Mouse (Mus musculus) neural tube, embryonic 12.5 days (tissue): ENCODE data around the gene Gm10197. TPM values are rescaled to one million over a fixed set of nuclear protein-coding genes. Genes with fewer than 3 reads are reported as not detected.

Experiments used
- ATAC-seq: fragments of 200-750 bp; cut with Nextera tagmentation; 2 replicates; pipeline ENCODE4 v1.8.0; 2017; ENCODE audit warnings: low read depth, mild to moderate bottlenecking, moderate TSS enrichment, moderate library complexity; ENCODE audit not compliant: low FRiP score
- H3K27ac ChIP-seq: fragments of 300-500 bp; sonication (generic); 2 replicates; pipeline ENCODE4 v1.5.1; 2016
- H3K27me3 ChIP-seq: fragments of 300-500 bp; sonication (generic); replicated peaks from 2 replicates; pipeline ENCODE4 v1.6.1; 2016; ENCODE audit warnings: mild to moderate bottlenecking
- H3K36me3 ChIP-seq: fragments of 300-500 bp; sonication (generic); 2 replicates; pipeline ENCODE4 v1.6.1; 2016; ENCODE audit warnings: mild to moderate bottlenecking
- H3K4me1 ChIP-seq: fragments of 300-500 bp; sonication (generic); 2 replicates; pipeline ENCODE4 v1.6.1; 2016
- H3K4me2 ChIP-seq: fragments of 300-500 bp; sonication (generic); replicated peaks from 2 replicates; pipeline ENCODE4 v1.6.1; 2016; ENCODE audit warnings: mild to moderate bottlenecking
- H3K4me3 ChIP-seq: fragments of 300-500 bp; sonication (generic); 2 replicates; pipeline ENCODE4 v1.5.1; 2016
- H3K9ac ChIP-seq: fragments of 300-500 bp; sonication (generic); 2 replicates; pipeline ENCODE4 v1.6.1; 2016; ENCODE audit warnings: mild to moderate bottlenecking
- H3K9me3 ChIP-seq: fragments of 300-500 bp; sonication (generic); 2 replicates; pipeline ENCODE4 v1.6.1; 2016; ENCODE audit warnings: mild to moderate bottlenecking
- WGBS: fragments of 180-500 bp; shearing (Covaris S2); methylation state at CpG from one replicate; pipeline ENCODE4 v1.1.7; 2016; 5-methylcytosine and 5-hydroxymethylcytosine counted together
- polyA plus RNA-seq: library from polyadenylated mRNA; unstranded; fragments of >200 nt; fragmentation: Nextera tagmentation; extraction: Ambion mirVana; gene quantifications from 2 replicates; pipeline ENCODE4 v1.2.1, GENCODE M21; 2016

Gm10197 gene
- polyA plus RNA-seq, 1 experiment from 2014 or later, result not detected

DNA sequence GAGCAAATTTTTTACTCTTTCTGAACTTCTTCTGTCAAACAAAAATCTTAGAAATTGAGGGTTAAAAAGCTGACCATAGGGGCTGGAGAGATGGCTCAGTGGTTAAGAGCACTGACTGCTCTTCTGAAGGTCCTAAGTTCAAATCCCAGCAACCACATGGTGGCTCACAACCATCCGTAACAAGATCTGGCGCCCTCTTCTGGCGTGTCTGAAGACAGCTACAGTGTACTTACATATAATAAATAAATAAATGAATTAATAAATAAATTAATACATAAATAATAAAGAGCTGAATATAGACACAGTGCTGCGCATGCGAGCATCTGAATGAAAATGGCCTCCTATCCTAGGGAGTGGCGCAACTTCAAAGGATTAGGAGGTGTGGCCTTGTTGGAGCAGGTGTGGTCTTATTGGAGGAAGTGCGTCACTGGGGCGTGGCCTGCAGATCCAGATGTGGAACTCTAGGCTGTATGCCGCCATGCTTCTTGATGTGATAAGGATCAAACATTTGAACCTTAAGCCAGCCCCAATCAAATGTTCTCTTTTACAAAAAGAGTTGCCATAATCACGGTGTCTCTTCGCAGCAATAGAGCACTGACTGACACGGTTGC is 49.0 kb downstream of the Gm10197 start:
- Histone ChIP-seq H3K4me3 (no peak overlapping the region), H3K9me3 (no peaks in the 10 kb centered on the region), H3K4me2 (no peak overlapping the region), H3K27ac (no peak overlapping the region), H3K4me1 (peaks cover 45% of the 10 kb centered on the region), H3K9ac (no peak overlapping the region), H3K27me3 (no peaks in the 10 kb centered on the region), H3K36me3 (no peaks in the 10 kb centered on the region)
- no peak for ATAC-seq
- WGBS, result 93% methylated on average over 12 of the region's 12 CpGs

Other genes with a start within 250 kb of the Gm10197 start
- gene Add3, start 231.3 kb downstream of the Gm10197 start, polyA plus RNA-seq, result 44.8 and 45.9 TPM in 2 replicates
- 67.6 and 74.8 TPM in 2 replicates for gene Mxi1, start 61.2 kb downstream of the Gm10197 start, polyA plus RNA-seq
- 40.4 and 42.5 TPM in 2 replicates for gene Smndc1, start 18.8 kb upstream of the Gm10197 start, polyA plus RNA-seq
- gene Dusp5, start 157.3 kb upstream of the Gm10197 start, polyA plus RNA-seq, result 3.4 and 3.8 TPM in 2 replicates
- 351 and 372 TPM in 2 replicates for gene Nutf2-ps1, start 217.3 kb upstream of the Gm10197 start, polyA plus RNA-seq
- 71.1 and 75.8 TPM in 2 replicates for gene Smc3, start 228.6 kb upstream of the Gm10197 start, polyA plus RNA-seq